Mouse (Mus musculus) intestine, embryonic 14.5 days (tissue): ENCODE measurements around the gene Aacs. TPM values are rescaled to one million over a fixed set of nuclear protein-coding genes. Genes with fewer than 3 reads are reported as not detected.

ENCODE experiments used
- ATAC-seq: fragments of 200-750 bp; cut with Nextera tagmentation; replicated peaks from 2 replicates; pipeline ENCODE4 v1.8.0; 2017; ENCODE audit warnings: low read depth, moderate number of reproducible peaks, moderate TSS enrichment, moderate library complexity; ENCODE audit not compliant: low FRiP score, low TSS enrichment
- DNase-seq: peaks from one replicate; pipeline ENCODE4 v3.0.0-alpha.2; 2018; ENCODE audit warnings: low spot score
- H3K27ac ChIP-seq: fragments of 300-500 bp; sonication (generic); 2 replicates; pipeline ENCODE4 v1.5.1; 2014; ENCODE audit warnings: low read depth, mild to moderate bottlenecking, control low read depth
- H3K27me3 ChIP-seq: fragments of 300-500 bp; sonication (generic); replicated peaks from 2 replicates; pipeline ENCODE4 v1.6.1; 2014; ENCODE audit warnings: low read length, control low read depth; ENCODE audit not compliant: control insufficient read depth, insufficient read depth
- H3K36me3 ChIP-seq: fragments of 300-500 bp; sonication (generic); 2 replicates; pipeline ENCODE4 v1.6.1; 2014; ENCODE audit warnings: low read length, control low read depth; ENCODE audit not compliant: control insufficient read depth, insufficient read depth
- H3K4me1 ChIP-seq: fragments of 300-500 bp; sonication (generic); replicated peaks from 2 replicates; pipeline ENCODE4 v1.6.1; 2014; ENCODE audit warnings: low read length, control low read depth, mixed read lengths; ENCODE audit not compliant: control insufficient read depth, insufficient read depth
- H3K4me2 ChIP-seq: fragments of 300-500 bp; sonication (generic); 2 replicates; pipeline ENCODE4 v1.6.1; 2014; ENCODE audit warnings: low read length
- H3K4me3 ChIP-seq: fragments of 300-500 bp; sonication (generic); 2 replicates; pipeline ENCODE4 v1.5.1; 2014; ENCODE audit warnings: low read depth, low read length, control low read depth, mixed read lengths
- H3K9ac ChIP-seq: fragments of 300-500 bp; sonication (generic); 2 replicates; pipeline ENCODE4 v1.6.1; 2014; ENCODE audit warnings: mild to moderate bottlenecking, low read length
- H3K9me3 ChIP-seq: fragments of 300-500 bp; sonication (generic); 2 replicates; pipeline ENCODE4 v1.6.1; 2016; ENCODE audit warnings: low read length, control low read depth; ENCODE audit not compliant: control insufficient read depth
- WGBS: fragments of 180-500 bp; shearing (Covaris S2); extraction: QIAGEN DNeasy Blood & Tissue Kit; methylation state at CpG from one replicate; pipeline ENCODE4 v1.1.7; 2014; 5-methylcytosine and 5-hydroxymethylcytosine counted together
- polyA plus RNA-seq: library from polyadenylated mRNA; unstranded; fragments of >200 nt; fragmentation: Nextera tagmentation; extraction: Ambion mirVana; gene quantifications from 2 replicates; pipeline ENCODE4 v1.2.1, GENCODE M21; 2014

Gene Aacs
- polyA plus RNA-seq, 1 experiment from 2014 or later = 78.6 TPM

- peaks cover 66% of the 10 kb centered on the region for H3K36me3 ChIP-seq
- WGBS = 90% methylated on average over 10 of the region's 10 CpGs
- H3K9me3 ChIP-seq = no peaks in the 10 kb centered on the region
- H3K4me1 ChIP-seq = no peaks in the 10 kb centered on the region
- no peak overlapping the region for H3K27ac ChIP-seq
- no peak overlapping the region for H3K4me2 ChIP-seq
- ATAC-seq = no peak
- no peak overlapping the region for H3K4me3 ChIP-seq
- no peak for DNase-seq
- no peaks in the 10 kb centered on the region for H3K27me3 ChIP-seq
- no peak overlapping the region for H3K9ac ChIP-seq
These were observed 15.5 kb downstream of the Aacs start for GRCm38 (mm10) chr5:125491107-125491506.

GRCm38 (mm10) chr5:125492379-125493092 is 16.9 kb downstream of the Aacs start:
- Histone ChIP-seq H3K9me3 (no peaks in the 10 kb centered on the region), H3K4me1 (no peaks in the 10 kb centered on the region), H3K36me3 (peaks cover 57% of the 10 kb centered on the region), H3K9ac (no peak overlapping the region), H3K27me3 (no peaks in the 10 kb centered on the region), H3K4me2 (no peak overlapping the region), H3K4me3 (no peak overlapping the region), H3K27ac (no peak overlapping the region)
- DNase-seq (no peak), ATAC-seq (no peak)
- 65% methylated on average over 17 of the region's 17 CpGs for WGBS

GRCm38 (mm10) chr5:125493093-125493423 is 17.4 kb downstream of the Aacs start:
- ATAC-seq = no peak
- WGBS = 77% methylated on average over 5 of the region's 5 CpGs
- no peaks in the 10 kb centered on the region for H3K4me1 ChIP-seq

GRCm38 (mm10) chr5:125495655-125496054 is 20.0 kb downstream of the Aacs start:
- Histone ChIP-seq H3K4me3 (no peak overlapping the region), H3K9me3 (no peaks in the 10 kb centered on the region), H3K27ac (no peak overlapping the region), H3K4me2 (no peak overlapping the region), H3K36me3 (peaks cover 47% of the 10 kb centered on the region), H3K9ac (no peak overlapping the region), H3K27me3 (no peaks in the 10 kb centered on the region), H3K4me1 (no peaks in the 10 kb centered on the region)
- 89% methylated on average over 10 of the region's 10 CpGs for WGBS
- ATAC-seq (no peak), DNase-seq (no peak)

More at GRCm38 (mm10) chr5:125493093-125493423, 17.4 kb downstream of the Aacs start:
- Histone ChIP-seq H3K27ac (no peak overlapping the region), H3K9me3 (no peaks in the 10 kb centered on the region), H3K9ac (no peak overlapping the region), H3K27me3 (no peaks in the 10 kb centered on the region), H3K36me3 (peaks cover 54% of the 10 kb centered on the region), H3K4me2 (no peak overlapping the region), H3K4me3 (no peak overlapping the region)
- DNase-seq = no peak

GRCm38 (mm10) chr5:125497821-125498600 is 22.4 kb downstream of the Aacs start:
- peak; percentile 72 for DNase-seq
- Histone ChIP-seq H3K9ac (no peak overlapping the region), H3K27ac (no peak overlapping the region), H3K4me2 (no peak overlapping the region), H3K4me3 (no peak overlapping the region), H3K4me1 (no peaks in the 10 kb centered on the region), H3K36me3 (peaks cover 32% of the 10 kb centered on the region), H3K9me3 (no peaks in the 10 kb centered on the region), H3K27me3 (no peaks in the 10 kb centered on the region)
- ATAC-seq = peak; percentile 54; the same call in 1 of the 2 replicates
- 73% methylated on average over 12 of the region's 12 CpGs for WGBS

DNA sequence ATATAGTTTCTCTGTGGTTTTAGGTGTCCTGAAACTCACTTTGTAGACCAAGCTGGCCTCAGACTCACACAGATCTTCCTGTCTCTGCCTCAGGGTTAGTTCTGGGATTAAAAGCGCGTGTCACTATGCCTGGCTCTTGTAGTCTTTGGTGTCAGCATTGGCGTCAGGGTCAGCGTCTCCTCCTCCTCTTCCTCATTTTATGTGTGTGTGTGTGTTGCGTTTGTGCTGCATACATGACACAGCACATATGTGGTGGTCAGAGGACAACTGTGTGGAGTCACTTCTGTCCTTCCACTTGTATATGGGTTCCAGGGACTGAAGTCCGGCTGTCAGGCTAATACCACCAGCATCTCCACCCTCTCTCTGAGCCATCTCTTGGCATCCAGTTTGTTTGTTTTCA is 25.9 kb downstream of the Aacs start:
- no peak for DNase-seq

GRCm38 (mm10) chr5:125502186-125502585 is 26.6 kb downstream of the Aacs start:
- no peak overlapping the region for H3K4me3 ChIP-seq
- H3K9me3 ChIP-seq = no peaks in the 10 kb centered on the region
- no peaks in the 10 kb centered on the region for H3K27me3 ChIP-seq
- H3K36me3 ChIP-seq = peaks cover 40% of the 10 kb centered on the region
- H3K4me2 ChIP-seq = no peak overlapping the region
- no peak overlapping the region for H3K9ac ChIP-seq
- DNase-seq (no peak), ATAC-seq (no peak)
- 53% methylated on average over 3 of the region's 3 CpGs for WGBS
- no peaks in the 10 kb centered on the region for H3K4me1 ChIP-seq
- H3K27ac ChIP-seq = no peak overlapping the region

More for the DNA sequence above, 25.9 kb downstream of the Aacs start:
- Histone ChIP-seq H3K4me3 (no peak overlapping the region), H3K27ac (no peak overlapping the region), H3K4me1 (no peaks in the 10 kb centered on the region), H3K27me3 (no peaks in the 10 kb centered on the region), H3K9ac (no peak overlapping the region), H3K4me2 (no peak overlapping the region), H3K9me3 (no peaks in the 10 kb centered on the region), H3K36me3 (peaks cover 36% of the 10 kb centered on the region)
- ATAC-seq = no peak
- 90% methylated on average over 6 of the region's 6 CpGs for WGBS

DNA sequence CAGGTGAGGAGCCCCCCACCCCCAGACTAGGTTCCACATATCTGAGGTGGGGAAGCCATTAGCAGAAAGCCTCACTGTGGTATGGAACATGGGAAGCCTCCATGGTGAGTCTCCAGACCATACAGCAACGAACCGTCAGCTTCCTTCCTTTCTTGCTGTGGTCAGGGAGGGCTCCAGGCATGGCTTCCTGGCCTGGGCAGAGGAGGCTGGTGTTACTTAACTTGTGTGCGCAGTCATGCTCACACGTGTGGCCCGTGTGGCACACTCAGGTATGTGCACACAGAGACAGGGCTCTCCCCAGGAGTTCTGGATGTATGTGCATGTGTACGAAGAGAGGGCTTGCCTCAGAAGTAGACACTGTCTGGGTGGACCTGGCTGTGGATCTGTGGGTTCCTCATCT is 28.0 kb downstream of the Aacs start:
- no peaks in the 10 kb centered on the region for H3K9me3 ChIP-seq
- no peaks in the 10 kb centered on the region for H3K27me3 ChIP-seq
- peaks cover 49% of the 10 kb centered on the region for H3K36me3 ChIP-seq
- H3K4me1 ChIP-seq = no peaks in the 10 kb centered on the region
- no peak overlapping the region for H3K9ac ChIP-seq
- no peak overlapping the region for H3K4me2 ChIP-seq
- no peak overlapping the region for H3K4me3 ChIP-seq
- H3K27ac ChIP-seq = no peak overlapping the region
- 92% methylated on average over 6 of the region's 6 CpGs for WGBS
- no peak for ATAC-seq
- no peak for DNase-seq
